Mouse (Mus musculus) kidney, adult 2 months (tissue): ENCODE results near the gene Emg1.
"Not testable (repeated sequence)": the region's sequence is repeated elsewhere in the genome, so short reads cannot be mapped to it uniquely, and the experiment has no call there.

Experiments
- CTCF ChIP-seq: fragments of 200-500 bp; conservative IDR thresholded peaks from 2 replicates; pipeline ENCODE4 v1.5.1; 2011; ENCODE audit warnings: low read depth, mild to moderate bottlenecking, control low read depth, low read length, moderate library complexity, mixed read lengths; ENCODE audit not compliant: insufficient read depth, insufficient read length
- POLR2A ChIP-seq: fragments of 200-500 bp; IDR thresholded peaks from one replicate; pipeline ENCODE4 v1.6.1; 2011; ENCODE audit warnings: low read depth, low read length, control low read depth

- TF ChIP-seq CTCF, POLR2A: not testable (repeated sequence)
Observed at GRCm38 (mm10) chr6:124686644-124687043, 25.3 kb downstream of the Emg1 start.
